Mouse (Mus musculus) layer of hippocampus, postnatal 25 days (tissue): ENCODE measurements around the gene Clmn. TPM values are rescaled to one million over a fixed set of nuclear protein-coding genes. Genes with fewer than 3 reads are reported as not detected.
"Not testable (repeated sequence)": the region's sequence is repeated elsewhere in the genome, so short reads cannot be mapped to it uniquely, and the experiment has no call there.

ENCODE experiments used
- DNase-seq, 2 experiments: peaks; one replicate each; pipeline ENCODE4 v3.0.0; 2022; ENCODE audit warnings: mixed read lengths in 2 of 2, low spot score in 1 of 2; ENCODE audit errors: extremely low spot score in 1 of 2
- total RNA-seq, 2 experiments: library from RNA; stranded (reverse); gene quantifications; 2 replicates each; pipeline ENCODE4 v1.2.3; 2021

The Clmn gene
- total RNA-seq, 2 experiments from 2014 or later: 81.0 to 83.2 TPM

DNA sequence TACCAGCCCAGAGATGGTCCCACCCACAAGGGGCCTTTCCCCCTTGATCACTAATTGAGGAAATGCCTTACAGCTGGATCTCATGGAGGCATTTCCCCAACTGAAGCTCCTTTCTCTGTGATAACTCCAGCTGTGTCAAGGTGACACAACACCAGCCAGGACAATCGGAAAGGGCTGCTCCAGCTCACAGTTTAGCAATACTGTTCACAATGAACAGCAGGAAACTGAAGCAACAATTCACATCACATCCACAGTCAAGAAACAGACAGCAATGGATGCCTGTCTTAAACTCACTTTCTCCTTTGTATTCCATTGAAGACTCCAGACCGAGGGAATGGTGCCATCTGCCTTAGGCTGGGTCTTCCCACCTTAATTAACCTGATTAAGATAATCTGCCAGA is 138.4 kb downstream of the Clmn start:
- not testable (repeated sequence) for DNase-seq

GRCm38 (mm10) chr12:104722056-104722455 is 142.8 kb downstream of the Clmn start:
- no peak for DNase-seq

- no peak for DNase-seq
Measured at GRCm38 (mm10) chr12:104721011-104721410, 143.9 kb downstream of the Clmn start.

GRCm38 (mm10) chr12:104718956-104719355 is 145.9 kb downstream of the Clmn start:
- no peak for DNase-seq

DNA sequence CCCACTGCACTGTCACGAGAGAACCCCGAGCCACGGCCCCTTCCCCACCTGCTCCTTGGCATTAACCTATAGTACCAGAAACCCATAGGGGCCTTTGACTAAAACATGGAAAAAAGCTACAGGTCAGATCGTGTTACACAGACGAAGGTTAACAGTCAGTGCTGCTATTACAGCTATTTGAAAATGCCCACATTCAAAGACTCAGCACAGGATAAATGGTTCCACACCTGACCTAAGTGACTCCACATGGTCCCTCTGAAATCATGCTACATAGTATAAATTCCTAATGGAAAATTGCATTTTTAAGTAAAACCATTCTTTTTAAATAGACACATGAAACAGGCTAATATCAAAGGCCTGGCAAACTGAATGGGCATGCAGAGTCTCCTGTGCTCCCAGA is 148.5 kb downstream of the Clmn start:
- no peak for DNase-seq

- DNase-seq: no peak
Measured at GRCm38 (mm10) chr12:104715453-104715852, 149.4 kb downstream of the Clmn start.

Other genes with a start within 250 kb of the Clmn start
- 10 to 100 TPM; 38.9 to 47.5 TPM for gene Dicer1, start 113.1 kb downstream of the Clmn start, total RNA-seq
- gene Syne3, start 144.7 kb upstream of the Clmn start, total RNA-seq: 1 to 10 TPM; 1.2 to 1.3 TPM
- 10 to 100 TPM; 54.8 to 57.2 TPM for gene Glrx5, start 167.6 kb upstream of the Clmn start, total RNA-seq